Mouse (Mus musculus) spleen, adult 18-20 months (tissue): ENCODE results near the gene Sirt5.

Source experiments
- DNase-seq, 2 experiments: peaks; one replicate each; pipeline ENCODE4 v3.0.0; 2022; ENCODE audit warnings: mixed read lengths in 2 of 2

The Sirt5 gene

DNA sequence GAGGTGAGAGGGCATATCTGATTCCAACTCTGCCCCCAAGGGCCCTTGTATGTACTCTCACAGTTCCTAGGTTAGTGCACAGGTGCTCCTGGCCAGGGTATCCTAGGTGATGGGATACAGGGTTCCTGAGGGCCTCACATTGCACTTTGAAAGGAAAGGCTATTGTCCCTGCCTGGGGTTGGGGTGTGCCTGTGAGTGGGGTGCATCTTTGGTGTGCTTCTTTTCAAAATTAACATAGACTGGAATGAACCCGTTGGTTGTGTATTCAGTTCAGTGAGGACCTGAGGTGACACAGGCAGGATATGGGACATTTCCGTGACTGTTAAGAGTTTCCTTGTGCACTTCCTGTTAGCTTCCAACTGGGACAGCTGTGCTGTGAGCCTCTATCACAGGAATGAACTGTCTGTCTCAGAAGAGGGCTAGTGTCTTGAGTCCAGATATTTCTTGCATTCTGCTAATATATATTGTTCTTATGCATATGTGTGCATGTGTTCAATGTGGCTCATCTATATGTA is 9.7 kb downstream of the Sirt5 start:
- DNase-seq = no peak

DNA sequence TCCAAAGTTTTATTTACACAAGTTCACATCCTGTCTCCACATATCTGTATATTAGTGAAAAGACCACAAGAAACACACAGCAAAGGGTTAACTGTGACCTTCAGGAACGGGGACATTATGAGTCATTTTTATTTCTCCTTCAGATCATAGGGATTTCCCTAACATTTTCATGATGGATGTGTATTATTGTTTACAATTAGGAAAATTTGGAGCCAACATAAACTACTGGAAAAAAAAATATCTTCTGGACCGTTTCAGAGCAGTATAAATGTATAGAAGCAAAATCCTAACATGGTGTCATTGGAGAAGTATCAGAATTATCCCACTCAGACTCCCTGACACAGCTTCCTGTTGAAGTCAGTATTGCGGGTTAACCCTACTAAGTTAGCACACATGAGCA is 14.7 kb downstream of the Sirt5 start:
- no peak for DNase-seq

DNA sequence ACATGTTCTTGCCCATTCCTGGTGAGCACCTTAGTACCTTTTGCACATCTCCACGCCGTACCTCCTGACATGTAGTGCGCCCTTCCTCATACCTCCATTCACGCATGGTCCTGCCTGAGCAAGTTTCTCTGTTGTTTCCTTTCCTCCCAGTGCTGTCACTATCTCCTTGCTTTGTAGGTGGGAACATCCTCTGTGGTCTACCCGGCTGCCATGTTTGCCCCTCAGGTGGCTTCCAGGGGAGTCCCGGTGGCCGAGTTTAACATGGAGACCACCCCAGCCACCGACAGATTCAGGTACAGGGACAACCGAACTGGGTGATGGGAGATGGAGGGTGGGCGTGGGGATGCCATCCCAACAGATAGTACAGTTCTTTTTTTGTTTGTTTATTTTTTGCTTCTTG is 20.0 kb downstream of the Sirt5 start:
- no peak for DNase-seq

DNA sequence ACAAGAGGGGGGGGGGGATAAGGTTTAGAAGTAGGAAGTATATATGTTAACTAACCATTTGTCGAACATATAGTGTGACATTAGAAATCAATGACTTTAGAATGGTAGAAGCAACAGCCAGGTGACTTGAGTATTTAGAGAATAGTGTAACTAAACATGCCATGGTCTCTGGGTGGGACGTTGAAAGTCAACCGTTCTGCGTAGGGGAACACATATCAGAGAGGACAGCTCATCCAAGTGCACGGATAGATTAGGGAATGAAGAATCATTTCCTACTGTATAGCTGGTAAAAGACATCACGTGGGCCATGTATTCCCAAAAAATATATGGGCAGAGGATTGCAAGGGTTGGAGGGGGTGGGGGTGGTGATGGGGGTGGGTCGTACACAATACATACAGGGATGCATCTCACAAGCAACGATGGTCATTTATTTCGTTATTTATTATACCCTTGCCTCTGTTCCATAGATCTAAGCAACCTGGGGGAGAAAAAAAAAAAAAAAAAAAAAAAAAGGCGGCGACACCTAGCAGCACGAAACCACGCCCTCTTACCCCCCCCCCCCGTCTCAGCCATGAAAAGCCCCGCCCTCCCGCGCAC is 32.5 kb downstream of the Sirt5 start:
- no peak for DNase-seq

DNA sequence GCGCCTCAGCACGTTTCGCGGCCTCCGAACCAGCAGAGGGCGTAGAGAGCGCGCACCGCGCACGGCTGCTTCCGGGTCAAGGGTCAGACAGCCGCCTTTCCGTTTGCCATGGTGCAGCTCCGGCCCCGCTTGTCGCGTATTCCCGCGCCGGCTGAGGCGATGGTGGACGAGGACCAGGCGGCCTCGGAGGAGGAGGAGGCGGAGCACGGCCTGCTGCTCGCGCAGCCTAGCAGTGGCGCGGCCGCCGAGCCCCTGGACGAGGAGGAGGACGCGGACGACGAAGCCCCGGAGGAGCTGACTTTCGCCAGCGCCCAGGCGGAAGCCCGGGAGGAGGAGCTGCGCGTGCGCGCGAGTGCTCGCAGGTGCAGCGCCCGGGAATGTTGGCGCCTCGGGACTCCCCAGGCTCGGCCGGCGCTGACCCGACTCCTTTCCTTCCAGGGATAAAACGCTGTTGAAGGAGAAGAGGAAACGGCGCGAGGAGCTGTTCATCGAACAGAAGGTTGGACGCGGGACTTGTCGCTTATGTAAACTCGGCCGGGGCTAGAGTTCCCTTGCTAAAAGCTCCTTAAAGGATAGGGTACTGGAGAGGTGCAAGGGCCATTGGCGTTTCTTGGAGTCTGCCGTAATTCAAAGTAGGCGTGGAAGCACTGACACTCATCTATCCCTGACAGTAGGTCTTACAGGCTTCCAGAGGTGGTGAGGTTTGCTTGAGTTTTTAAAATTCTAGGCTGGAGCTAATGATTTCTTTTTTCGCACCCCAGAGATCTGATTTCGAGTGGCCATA is 33.2 kb downstream of the Sirt5 start, which contains the start of gene Nol7:
Nol7 (plus strand) TSS at position 94 of the 784 bp plus-strand sequence.
- DNase-seq = peak; percentile 90 to 95

DNA sequence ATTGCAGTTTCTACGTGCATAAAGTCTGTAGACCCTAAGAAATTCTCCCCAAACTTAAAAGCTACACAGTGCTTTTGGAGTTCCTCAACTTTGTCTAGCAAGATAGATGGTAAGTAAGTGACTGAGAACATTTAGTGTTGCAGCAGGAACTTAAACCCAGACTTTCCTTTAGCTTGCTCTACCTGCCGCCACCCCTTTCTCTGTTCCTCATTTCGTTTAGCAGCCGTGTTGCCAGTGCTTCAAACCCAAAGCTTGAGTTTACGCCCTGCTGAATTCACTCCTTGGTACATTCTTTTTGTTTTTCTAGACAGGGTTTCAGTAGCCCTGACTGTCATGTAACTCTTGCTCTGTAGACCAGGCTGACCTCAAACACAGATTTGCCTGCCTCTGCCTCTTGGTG is 34.3 kb downstream of the Sirt5 start:
- DNase-seq = peak; percentile 16 to 25

DNA sequence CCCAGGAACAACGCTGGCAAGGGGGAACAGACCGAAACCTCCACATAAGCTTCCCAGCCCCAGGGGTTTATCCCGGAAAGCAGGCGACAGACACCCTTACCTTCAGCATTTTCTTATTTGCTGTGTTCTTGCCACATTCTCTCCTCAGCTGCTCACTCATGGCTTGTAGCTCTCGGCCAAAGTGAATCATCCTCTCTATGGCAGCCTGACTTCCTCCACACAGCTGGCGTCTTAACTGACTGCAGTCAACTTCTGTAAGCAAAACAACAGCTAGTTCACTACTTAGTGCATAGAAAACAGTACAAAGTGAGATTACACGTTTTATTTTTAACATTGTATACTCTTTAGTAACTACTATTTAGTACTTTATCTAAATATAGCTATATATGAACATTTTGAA is 47.0 kb downstream of the Sirt5 start:
- DNase-seq = no peak

DNA sequence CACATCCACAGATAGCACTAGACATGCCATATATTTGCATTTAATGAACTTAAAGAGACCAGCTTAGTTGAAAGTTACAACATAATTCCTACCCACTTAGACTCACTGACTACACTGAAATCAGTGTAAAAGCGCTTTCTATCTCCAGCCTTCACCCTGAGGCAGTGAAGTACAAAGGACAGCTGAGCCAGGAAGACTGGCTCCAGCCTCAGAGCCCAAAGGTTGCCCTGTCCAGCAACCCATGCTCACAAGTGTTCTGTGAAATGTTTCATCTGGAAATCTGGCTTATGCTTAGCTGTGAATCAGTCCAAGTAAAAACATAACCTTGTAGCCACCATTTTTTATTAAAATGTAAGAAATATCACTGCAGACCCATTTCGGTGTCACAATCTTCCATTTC is 48.3 kb downstream of the Sirt5 start:
- DNase-seq = no peak

DNA sequence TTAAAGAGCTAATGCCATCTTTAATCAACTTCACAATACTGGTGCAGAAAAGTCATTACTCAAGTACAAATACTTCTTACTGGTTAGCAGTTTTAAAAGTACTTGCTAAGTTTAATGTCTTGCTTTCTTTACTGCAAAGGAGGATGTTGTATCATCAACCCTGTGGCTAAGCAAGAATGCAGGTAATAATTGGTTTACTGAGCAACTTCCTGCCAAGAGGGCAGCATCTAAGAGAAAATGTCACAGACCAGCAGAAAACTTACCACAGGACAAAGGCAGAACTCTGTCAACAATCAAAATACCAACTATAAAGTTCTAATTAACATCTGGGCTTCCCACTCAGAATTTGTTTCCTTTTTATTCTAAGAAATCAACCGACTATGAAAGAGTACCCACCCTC is 50.0 kb downstream of the Sirt5 start:
- no peak for DNase-seq

DNA sequence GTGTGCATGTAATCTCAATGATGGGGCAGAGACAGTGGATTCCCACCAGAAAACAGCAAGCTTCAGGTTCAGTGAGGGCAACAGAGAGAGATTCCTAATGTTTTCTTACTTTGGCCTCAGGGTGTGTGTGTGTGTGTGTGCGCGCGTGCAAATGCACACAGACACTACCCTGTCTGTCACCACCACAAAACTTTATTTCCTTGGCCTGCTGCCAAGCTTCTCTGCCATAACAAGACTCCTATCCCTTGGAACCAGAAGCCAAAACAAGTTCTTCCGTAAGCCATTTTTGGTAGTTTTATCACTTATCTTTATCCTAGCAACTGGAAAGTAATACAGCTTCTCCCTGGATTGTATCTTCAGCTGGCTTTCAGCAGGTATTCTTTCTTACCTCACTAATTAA is 63.1 kb downstream of the Sirt5 start:
- DNase-seq = no peak

DNA sequence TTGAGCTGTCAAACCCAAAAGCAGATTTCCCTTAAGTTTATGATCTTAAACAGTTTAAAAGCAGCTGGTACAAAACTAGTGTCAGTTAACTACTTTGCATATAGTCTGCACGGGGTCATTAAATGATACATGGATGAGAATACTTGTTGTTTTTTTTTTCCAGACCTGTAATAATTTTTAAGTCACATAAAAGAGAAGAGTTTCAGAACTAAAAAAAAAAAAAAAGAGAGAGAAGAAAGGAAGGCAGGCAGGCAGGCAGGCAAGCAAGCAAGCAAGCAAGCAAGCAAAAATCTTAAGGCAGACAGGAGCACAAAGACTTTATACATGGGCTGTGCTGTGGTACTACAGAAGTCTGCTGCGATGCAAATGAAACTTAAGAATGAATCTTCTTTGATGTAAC is 68.1 kb downstream of the Sirt5 start:
- no peak for DNase-seq

DNA sequence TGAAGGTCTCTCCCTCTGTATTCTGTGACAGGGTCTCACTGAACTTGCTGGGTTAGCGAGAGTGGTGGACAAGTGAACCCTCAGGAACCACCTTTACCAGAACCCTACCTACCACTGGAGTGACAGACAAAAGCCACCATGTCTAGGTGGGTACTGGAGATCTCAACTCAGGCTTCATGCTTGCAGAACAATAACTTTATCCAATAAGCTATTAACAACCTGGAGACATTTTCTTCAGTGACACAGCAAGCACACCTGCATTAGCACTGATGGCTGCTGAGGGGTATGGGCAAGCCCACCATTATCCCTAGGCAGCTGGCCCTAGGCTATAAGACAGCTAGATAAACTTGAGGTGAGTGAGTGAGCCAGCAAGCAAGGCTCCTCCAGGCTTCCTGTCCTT is 75.1 kb downstream of the Sirt5 start:
- DNase-seq = no peak

DNA sequence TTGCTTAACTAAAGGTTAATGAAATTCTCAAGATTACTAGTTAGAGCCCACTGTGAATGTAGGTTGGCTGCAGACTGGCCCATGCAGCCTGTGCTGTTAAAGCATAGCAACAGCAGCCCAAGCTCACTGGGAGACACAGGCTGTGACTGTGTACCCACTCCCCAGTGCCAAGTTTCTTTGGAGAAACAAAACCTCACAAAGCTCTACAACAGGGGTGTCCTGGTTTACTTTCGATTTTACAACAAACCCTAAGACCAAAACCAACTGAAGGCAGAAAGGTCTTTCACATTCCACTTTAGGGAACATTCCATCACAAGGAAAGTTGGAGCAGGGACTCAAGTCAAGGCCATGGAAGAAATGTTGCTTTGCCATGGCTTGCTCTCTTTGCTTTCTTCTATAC is 77.3 kb downstream of the Sirt5 start:
- no peak for DNase-seq

DNA sequence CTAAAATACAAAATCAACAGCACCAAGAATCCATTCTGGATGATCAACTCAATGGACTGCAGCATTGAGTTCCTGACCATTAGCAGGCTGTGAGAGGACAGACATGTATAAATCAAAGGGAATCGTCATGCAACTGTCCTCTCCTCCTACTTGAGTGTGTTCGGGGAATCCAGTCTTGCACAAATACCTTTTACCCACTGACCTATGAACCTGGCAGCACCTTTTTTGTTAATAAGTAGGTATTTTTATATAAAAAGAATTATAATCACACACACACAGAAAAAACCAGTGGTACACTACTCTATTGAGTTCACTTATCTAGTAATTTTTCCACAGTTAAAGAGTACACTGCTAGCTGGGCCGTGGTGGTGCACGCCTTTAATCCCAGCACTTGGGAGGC is 78.4 kb downstream of the Sirt5 start:
- DNase-seq = no peak

DNA sequence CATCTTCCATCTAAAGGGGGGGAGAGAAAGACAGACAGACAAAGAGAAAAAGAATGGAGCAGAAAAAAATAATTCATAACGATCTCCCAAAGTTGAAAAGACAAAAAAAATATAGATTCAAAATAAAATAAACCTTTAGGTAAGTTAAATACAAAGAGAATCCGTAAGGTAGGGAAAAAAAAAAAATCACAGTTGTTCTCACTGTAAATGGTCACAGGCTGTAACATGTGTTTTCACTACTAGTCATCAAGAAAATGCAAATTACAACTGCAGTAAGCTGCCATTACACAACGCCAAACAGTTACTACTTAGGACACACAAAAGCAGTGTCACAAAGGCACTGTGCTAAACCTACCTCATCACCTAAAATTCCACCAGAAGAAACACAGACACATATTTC is 79.4 kb downstream of the Sirt5 start:
- no peak for DNase-seq
